In the genomic region with DNA sequence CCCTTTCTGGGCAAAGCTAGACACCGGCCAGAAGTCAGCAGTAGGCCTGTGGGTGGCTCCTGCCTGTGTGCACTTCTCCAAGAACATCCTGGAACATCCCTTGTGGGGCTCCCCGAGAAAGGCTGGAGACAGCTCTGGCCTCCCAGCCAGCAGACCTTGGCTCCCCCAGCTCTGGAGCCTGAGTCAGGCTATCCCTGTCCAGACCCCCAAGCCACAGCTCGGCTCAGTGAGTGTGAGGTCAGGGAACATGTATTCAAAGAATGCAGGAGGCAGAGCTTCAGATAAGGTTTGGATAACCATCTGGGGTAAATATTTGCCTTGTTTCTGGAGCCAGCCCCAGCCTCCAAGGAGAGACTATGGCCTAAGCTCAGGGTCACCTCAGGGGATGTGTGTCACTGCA, we compare ENCODE assay signal across 7 mouse cellular contexts.
A peak's percentile ranks its signal among the peaks of the same experiment; 100 is the strongest.
DNase-seq lines count a peak whose midpoint lies in the region; ATAC-seq and TF ChIP-seq lines count a peak whose summit lies in the region.

No protein-coding gene starts in this region.

- no peak overlapping the region for H3K4me2 ChIP-seq in heart, embryonic 14.5 days (ENCODE audit: low read length)
- no peak overlapping the region for H3K4me2 ChIP-seq in embryonic facial prominence, embryonic 15.5 days (replicated peaks)

- 18% methylated on average over 3 of the region's 3 CpGs for WGBS in heart, embryonic 14.5 days
- 55% methylated on average over 3 of the region's 3 CpGs for WGBS in embryonic facial prominence, embryonic 15.5 days
- 17% methylated on average over 3 of the region's 3 CpGs for WGBS in lung, adult 2 months

- H3K4me3 ChIP-seq in heart, embryonic 14.5 days (ENCODE audit: control insufficient read depth in 1 of 2, insufficient read depth in 1 of 2, low read depth in 1 of 2, low read length in 2 of 2) = no peak overlapping the region
- H3K4me3 ChIP-seq in embryonic facial prominence, embryonic 15.5 days (replicated peaks) = no peak overlapping the region
- H3K4me3 ChIP-seq in lung, adult 2 months (replicated peaks; ENCODE audit: extremely low read depth, low read depth, low read length) = no peak overlapping the region

- H3K27me3 ChIP-seq in heart, embryonic 14.5 days (ENCODE audit: control insufficient read depth, insufficient read depth, low read length) = no peaks in the 10 kb centered on the region
- no peaks in the 10 kb centered on the region for H3K27me3 ChIP-seq in embryonic facial prominence, embryonic 15.5 days

- no peak for TF ChIP-seq POLR2A in lung, adult 2 months (IDR thresholded peaks at IDR 0.05; ENCODE audit: borderline replicate concordance, extremely low read depth, low read depth, low read length)

- no peaks in the 10 kb centered on the region for H3K9me3 ChIP-seq in heart, embryonic 14.5 days (ENCODE audit: control insufficient read depth, low read length)
- H3K9me3 ChIP-seq in embryonic facial prominence, embryonic 15.5 days (replicated peaks) = no peaks in the 10 kb centered on the region

- no peak for TF ChIP-seq CTCF in lung, adult 2 months (IDR thresholded peaks at IDR 0.05; ENCODE audit: insufficient read depth, low read length)

- peaks cover 34 to 58% of the 10 kb centered on the region in 2 experiments for H3K4me1 ChIP-seq in heart, embryonic 14.5 days (ENCODE audit: control insufficient read depth in 2 of 2, insufficient read depth in 2 of 2, low read length in 2 of 2)
- H3K4me1 ChIP-seq in embryonic facial prominence, embryonic 15.5 days = peaks cover 39% of the 10 kb centered on the region
- peaks cover 37% of the 10 kb centered on the region for H3K4me1 ChIP-seq in lung, adult 2 months (ENCODE audit: control insufficient read depth, insufficient read depth, low read length)

- peak overlapping the region; percentile 37 to 72; a peak in 3 of 4 replicates for H3K27ac ChIP-seq in heart, embryonic 14.5 days (replicated peaks in 1 of 2; ENCODE audit: control insufficient read depth in 1 of 2, insufficient read depth in 1 of 2, low read depth in 2 of 2, low read length in 2 of 2)
- 0 out of 2 replicates have a peak overlapping the region, but pooled peaks have one; percentile 17 for H3K27ac ChIP-seq in embryonic facial prominence, embryonic 15.5 days (replicated peaks)

- ATAC-seq in heart, embryonic 14.5 days (ENCODE audit: insufficient number of reproducible peaks, insufficient read depth, low FRiP score, low read depth) = no peak
- no peak for ATAC-seq in embryonic facial prominence, embryonic 15.5 days (ENCODE audit: insufficient number of reproducible peaks, low FRiP score, low TSS enrichment, low read depth)

- peaks cover 28% of the 10 kb centered on the region for H3K36me3 ChIP-seq in heart, embryonic 14.5 days (ENCODE audit: control insufficient read depth, insufficient read depth, low read length)
- H3K36me3 ChIP-seq in embryonic facial prominence, embryonic 15.5 days = peaks cover 18% of the 10 kb centered on the region; the same call in 1 of the 2 replicates

- H3K9ac ChIP-seq in heart, embryonic 14.5 days (ENCODE audit: low read length) = peak overlapping the region; percentile 38; the same call in 1 of the 2 replicates
- no peak overlapping the region for H3K9ac ChIP-seq in embryonic facial prominence, embryonic 15.5 days

- DNase-seq in heart, adult 8-10 months (ENCODE audit: low spot score) = no peak
- peak; percentile 71 for DNase-seq in 3T3-L1 (ENCODE audit: low read depth, low spot score)
- DNase-seq in lung, adult 2 months = peak; percentile 62
- DNase-seq in right cerebral cortex, postnatal 25 days = no peak
- no peak for DNase-seq in layer of hippocampus, adult 18-20 months (ENCODE audit: low spot score in 2 of 2)

Comparison
In these comparisons a context has a peak if more than half of its experiments do, and no peak if none do; other contexts are left out.
1. DNase-seq: peak in 3T3-L1 (single experiment) and lung, adult 2 months (single experiment); none in heart, adult 8-10 months (single experiment), right cerebral cortex, postnatal 25 days (single experiment) and layer of hippocampus, adult 18-20 months (0 of 2).